Mouse (Mus musculus): ENCODE data around the gene Tulp2. TPM values are rescaled to one million over a fixed set of nuclear protein-coding genes. Genes with fewer than 3 reads are reported as not detected.

The Tulp2 gene
- 0.84 TPM in 1 of 2 replicates, not detected in the other for total RNA-seq (2015; ENCODE audit: low replicate concordance)
- not detected in 2 replicates for total RNA-seq (2017; ENCODE audit: low replicate concordance)

DNA sequence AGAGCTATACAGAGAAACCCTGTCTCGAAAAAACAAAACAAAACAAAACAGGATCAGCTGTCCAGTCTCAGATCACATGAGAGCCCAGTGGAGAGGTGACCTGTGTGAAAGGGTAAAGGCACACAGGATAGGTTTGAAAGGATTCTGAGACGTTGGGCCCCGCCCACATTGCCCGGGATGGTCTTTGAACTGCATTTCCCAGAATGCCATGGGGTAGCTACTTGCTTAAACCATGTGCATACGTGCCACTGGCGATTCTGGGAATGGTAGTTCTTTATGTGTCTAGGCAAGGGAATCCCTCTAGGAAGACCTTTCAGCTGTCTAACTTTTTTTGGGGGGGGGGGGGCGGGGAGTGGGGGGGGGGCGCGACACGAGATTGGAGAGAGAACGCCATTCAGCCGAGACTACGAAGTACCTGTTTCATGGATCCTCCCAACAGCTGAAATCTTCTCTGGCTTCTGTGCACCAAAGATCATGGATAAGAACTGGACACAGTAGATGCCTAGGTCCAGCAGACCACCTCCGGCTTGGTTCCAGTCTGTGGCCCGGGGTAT lies at the start of gene Tulp2:
Tulp2 (plus strand) TSS at position 504 of the 554 bp plus-strand sequence.
- peak; percentile 90 for ATAC-seq (replicated peaks; ENCODE audit: low FRiP score, poor library complexity, severe bottlenecking)

GRCm38 (mm10) chr7:45433835-45434202 lies 47.9 kb upstream of the Tulp2 start:
- no peak for ATAC-seq (replicated peaks; ENCODE audit: low FRiP score, poor library complexity, severe bottlenecking)

GRCm38 (mm10) chr7:45434203-45435015 lies 47.3 kb upstream of the Tulp2 start, which contains the start of gene Gys1:
TSS of gene Gys1 (plus strand) at chr7:45434844.
- ATAC-seq (replicated peaks; ENCODE audit: low FRiP score, poor library complexity, severe bottlenecking): peak; percentile 90

DNA sequence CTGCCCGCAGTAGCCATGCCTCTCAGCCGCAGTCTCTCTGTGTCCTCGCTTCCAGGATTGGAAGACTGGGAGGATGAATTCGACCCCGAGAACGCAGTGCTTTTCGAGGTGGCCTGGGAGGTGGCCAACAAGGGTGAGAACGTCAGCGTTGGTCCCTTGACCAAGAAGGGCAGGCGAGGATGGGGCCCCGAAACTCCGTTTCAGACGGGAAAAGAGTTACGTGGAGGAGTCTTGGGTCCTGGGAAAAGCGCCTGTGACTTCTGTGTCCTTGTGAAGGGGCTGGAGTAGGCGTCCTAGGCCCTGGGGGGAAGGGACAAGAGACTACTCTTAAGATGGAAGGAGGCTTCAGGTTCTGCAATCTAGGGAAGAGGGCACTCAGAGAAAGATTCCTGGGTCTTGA lies 46.6 kb upstream of the Tulp2 start:
- no peak for ATAC-seq (replicated peaks; ENCODE audit: low FRiP score, poor library complexity, severe bottlenecking)

DNA sequence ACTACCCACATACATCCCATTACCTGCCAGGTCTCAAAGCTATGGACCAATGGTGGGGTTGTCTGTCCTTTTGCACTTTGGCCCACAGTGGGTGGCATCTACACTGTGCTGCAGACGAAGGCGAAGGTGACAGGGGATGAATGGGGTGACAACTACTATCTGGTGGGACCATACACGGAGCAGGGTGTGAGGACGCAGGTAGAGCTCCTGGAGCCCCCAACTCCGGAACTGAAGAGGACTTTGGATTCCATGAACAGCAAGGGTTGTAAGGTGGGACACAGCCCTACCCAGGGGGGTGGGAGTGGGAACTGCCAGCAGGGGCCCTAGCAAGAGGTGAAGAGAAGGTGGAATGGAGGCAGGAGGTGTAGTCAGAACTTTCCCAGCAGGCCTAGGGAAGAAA lies 45.2 kb upstream of the Tulp2 start:
- no peak for ATAC-seq (replicated peaks; ENCODE audit: low FRiP score, poor library complexity, severe bottlenecking)

DNA sequence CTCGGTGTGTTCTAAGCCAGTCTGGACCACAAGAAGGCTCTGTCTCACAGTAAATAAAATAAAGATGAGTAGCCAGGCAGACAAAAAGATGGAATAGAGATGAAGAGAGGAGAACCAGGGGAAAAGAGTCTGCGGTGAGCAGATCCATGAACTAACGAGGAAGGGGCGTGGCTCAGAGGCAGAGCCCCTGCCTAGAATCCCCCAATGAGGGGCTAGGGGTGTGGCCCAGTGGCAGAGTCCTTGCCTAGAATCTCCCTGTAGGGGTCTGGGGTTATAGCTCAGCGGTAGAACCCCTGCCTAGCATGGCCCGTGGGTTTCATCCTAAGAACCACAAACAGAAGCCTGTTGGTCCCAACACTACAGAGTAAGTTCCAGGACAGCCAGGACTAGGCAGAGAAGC lies 44.6 kb upstream of the Tulp2 start:
- ATAC-seq (replicated peaks; ENCODE audit: low FRiP score, poor library complexity, severe bottlenecking): no peak

DNA sequence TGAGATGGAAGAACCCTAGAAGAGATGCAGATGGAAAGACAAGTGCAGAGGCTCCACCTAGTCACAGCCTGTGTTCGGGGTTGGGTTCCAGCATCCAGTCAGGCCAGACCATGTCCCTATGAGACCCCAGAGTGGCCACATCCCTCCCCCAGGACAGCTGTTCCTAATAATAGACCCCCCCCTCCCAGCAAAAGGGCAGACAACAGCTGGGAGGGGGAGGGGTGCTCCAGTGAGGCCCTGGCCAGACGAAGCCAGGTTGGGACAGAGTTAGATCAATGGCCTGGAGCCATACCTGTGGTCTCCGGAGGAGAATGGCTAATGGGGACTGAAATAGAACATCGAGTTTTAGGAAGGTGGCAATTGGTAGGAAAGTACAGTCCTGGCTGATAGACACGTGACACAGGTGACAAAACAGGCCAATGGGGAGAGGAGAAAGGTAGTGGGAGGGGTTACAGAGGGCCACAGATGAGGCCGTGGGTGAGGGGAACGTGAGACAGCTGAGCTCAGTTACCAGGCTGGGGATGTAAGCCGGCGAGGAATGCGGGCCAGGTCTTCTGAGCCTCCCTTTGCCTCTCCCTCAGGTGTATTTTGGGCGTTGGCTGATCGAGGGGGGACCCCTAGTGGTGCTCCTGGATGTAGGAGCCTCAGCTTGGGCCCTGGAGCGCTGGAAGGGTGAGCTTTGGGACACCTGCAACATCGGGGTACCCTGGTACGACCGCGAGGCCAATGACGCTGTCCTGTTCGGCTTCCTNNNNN lies 44.0 kb upstream of the Tulp2 start, which contains the start of gene Ruvbl2:
Ruvbl2 (minus strand) TSS at position 576 of the 756 bp plus-strand sequence.
- no peak for ATAC-seq (replicated peaks; ENCODE audit: low FRiP score, poor library complexity, severe bottlenecking)

DNA sequence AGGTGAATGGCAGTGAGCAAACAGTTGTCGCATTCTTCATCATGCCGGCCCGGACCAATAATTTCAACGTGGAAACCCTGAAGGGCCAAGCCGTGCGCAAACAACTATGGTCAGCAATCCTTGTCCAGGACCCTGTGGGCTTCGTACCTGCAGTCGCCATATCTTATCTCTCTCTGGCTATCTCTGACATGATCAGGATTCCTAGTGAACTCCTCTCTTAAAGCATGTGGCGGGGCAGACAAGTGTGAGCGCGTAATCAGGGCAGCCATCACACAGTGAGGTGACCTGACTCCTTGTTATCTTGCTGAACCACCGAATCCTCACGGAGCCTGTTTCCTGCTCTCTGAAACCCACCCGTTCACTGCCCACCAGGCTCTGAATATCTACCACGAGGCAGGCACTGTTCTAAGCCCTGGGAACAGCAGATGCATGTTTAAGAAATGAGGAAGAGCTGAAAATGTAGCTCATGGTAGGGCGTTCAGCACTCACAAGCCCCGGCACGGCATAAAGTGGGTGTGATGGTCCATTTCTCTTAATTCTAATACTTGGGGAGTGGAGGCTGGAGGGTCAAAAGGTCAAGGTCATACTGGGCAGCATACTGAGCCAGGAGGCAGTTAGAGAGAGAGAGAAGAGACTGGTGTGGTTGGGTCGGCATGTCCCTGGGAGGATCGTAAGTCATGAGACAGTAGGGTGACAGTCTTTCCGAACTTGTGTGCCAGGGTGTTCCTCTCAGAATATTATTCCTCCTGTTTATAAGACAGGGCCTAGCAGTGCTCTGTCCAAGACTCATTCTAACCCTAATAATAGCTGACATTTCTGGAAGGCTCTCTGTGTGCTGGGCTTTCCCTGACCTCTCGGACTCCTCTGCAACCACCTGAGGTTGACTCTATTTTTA lies 37.9 kb upstream of the Tulp2 start:
- ATAC-seq (replicated peaks; ENCODE audit: low FRiP score, poor library complexity, severe bottlenecking): no peak

DNA sequence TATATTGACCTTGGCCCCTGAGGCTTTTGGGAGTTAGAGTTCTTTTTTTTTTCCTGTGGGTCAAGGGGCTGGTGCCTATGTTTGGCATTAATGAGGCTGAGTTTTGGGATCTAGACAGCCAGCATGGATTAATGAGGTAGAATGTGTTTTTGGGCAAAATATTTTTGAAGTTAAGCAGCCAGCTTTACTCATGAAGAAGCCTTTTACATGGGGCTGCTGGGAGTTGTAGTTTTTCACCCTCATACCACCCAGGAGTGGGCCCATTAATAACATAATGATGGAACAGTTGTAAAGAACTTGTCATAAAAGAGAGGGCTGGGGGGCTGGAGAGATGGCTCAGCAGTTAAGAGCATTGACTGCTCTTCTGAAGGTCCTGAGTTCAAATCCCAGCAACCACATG lies 35.1 kb upstream of the Tulp2 start:
- no peak for ATAC-seq (replicated peaks; ENCODE audit: low FRiP score, poor library complexity, severe bottlenecking)

DNA sequence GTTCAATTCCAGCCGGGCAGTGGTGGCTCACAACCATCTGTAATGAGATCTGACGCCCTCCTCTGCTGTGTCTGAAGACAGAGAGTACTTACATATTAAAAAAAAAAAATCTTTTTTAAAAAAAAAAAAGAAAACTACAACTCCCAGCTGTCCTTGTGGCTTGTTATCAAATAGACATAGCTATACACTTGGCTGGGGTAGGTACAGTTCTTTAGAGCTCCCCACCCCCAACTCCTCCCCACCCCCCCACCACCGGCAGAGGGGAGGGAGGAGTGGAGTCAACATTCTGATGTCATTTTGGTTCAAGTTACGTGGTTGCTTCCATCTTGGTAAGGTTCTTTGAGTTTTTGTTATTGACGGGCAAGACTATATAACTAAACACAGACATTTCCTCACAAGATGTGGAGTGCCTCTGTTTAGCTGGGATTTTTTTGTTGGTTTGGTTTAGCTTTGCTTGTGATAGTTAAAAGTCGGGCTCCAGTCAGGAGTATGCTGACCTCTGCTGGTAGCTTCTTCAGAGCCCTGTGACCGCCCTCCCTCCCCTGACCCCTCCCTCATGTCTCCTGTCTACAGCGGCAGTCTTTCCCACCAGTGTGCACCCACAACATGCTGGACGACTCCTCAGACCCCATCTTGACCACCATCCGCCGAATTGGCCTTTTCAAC lies 34.2 kb upstream of the Tulp2 start:
- no peak for ATAC-seq (replicated peaks; ENCODE audit: low FRiP score, poor library complexity, severe bottlenecking)

- no peak for ATAC-seq (replicated peaks; ENCODE audit: low FRiP score, poor library complexity, severe bottlenecking)
These were observed 31.7 kb upstream of the Tulp2 start for GRCm38 (mm10) chr7:45449974-45450373.

GRCm38 (mm10) chr7:45451344-45451982 lies 30.2 kb upstream of the Tulp2 start:
- ATAC-seq (replicated peaks; ENCODE audit: low FRiP score, poor library complexity, severe bottlenecking): peak; percentile 90

DNA sequence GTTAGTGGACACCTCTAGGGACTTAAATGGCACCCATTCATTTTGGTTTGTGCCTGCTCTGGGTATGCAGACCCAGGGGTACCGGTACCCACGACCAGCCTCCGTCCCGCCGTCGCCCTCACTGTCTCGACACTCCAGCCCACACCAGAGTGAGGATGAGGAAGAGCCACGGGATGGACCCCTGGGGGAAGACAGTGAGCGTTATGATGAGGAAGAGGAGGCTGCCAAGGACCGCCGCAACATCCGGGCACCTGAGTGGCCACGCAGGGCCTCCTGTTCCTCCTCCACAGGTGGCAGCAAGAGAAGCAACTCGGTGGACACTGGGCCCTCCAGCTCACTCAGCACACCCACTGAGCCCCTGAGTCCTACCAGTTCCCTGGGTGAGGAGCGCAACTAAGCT lies 26.7 kb upstream of the Tulp2 start:
- ATAC-seq (replicated peaks; ENCODE audit: low FRiP score, poor library complexity, severe bottlenecking): no peak

DNA sequence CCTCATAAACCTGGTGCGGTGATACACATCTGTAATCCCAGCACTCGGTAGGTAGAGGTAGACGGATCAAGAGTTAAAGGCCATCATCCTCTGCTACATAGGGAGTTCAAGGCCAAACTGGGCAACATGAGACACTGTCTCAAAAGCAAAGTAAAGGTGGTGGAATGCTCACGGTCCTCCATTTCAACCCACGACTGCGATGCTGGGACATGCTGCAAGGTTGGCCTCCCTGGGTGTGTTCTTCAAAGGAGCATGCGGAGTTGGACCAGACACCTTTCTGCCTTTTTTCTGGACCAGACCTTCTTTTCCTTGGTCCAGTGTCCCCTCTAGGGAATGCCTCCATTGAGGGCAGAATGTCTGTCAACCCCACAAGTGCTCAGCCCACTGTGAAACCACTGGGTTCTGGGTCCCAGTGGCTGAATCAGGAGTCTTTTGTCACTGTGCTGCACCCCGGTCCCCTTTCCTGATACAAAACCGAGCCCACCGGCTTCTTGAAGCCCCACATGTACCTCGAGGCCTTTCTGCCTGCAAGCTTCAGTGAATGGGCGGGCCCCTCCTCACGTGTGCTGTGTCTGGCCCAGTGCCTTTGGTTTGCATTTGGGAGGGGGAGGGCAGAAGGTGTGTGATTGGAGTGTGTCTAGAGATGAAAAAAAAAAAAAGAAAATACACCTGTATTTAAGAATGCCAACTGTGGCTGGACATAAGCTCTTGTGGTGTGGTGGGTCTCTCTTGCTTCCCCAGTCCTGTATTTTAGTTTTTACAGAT lies 25.6 kb upstream of the Tulp2 start:
- no peak for ATAC-seq (replicated peaks; ENCODE audit: low FRiP score, poor library complexity, severe bottlenecking)

GRCm38 (mm10) chr7:45456721-45457203 lies 24.9 kb upstream of the Tulp2 start:
- ATAC-seq (replicated peaks; ENCODE audit: low FRiP score, poor library complexity, severe bottlenecking): no peak

GRCm38 (mm10) chr7:45457204-45458060 lies 24.2 kb upstream of the Tulp2 start:
- ATAC-seq (replicated peaks; ENCODE audit: low FRiP score, poor library complexity, severe bottlenecking): no peak
